Mouse (Mus musculus): ENCODE results near the gene Rps18. TPM values are rescaled to one million over a fixed set of nuclear protein-coding genes. Genes with fewer than 3 reads are reported as not detected.

Rps18 gene
- polyA plus RNA-seq, 1 experiment, result 771 TPM

- TF ChIP-seq CTCF (IDR thresholded peaks at IDR 0.05; ENCODE audit: borderline replicate concordance, extremely low read depth, insufficient read depth, insufficient read length) (no peak), POLR2A (IDR thresholded peaks at IDR 0.05; ENCODE audit: borderline replicate concordance, extremely low read depth, insufficient read depth, insufficient read length, poor library complexity, severe bottlenecking) (no peak)
- no peak for DNase-seq (ENCODE audit: low read depth)
These were observed 38.0 kb downstream of the Rps18 start for GRCm38 (mm10) chr17:33917656-33918292.

GRCm38 (mm10) chr17:33916847-33917655, 38.8 kb downstream of the Rps18 start:
- no peak for DNase-seq (ENCODE audit: low read depth)
- TF ChIP-seq POLR2A (IDR thresholded peaks at IDR 0.05; ENCODE audit: borderline replicate concordance, extremely low read depth, insufficient read depth, insufficient read length, poor library complexity, severe bottlenecking) (no peak), CTCF (IDR thresholded peaks at IDR 0.05; ENCODE audit: borderline replicate concordance, extremely low read depth, insufficient read depth, insufficient read length) (no peak)

- no peak for DNase-seq (ENCODE audit: low read depth)
These were observed 39.5 kb downstream of the Rps18 start for GRCm38 (mm10) chr17:33916294-33916693.

GRCm38 (mm10) chr17:33915671-33916250, 40.0 kb downstream of the Rps18 start, which contains the start of the genes Tapbp and Zbtb22:
Gene Tapbp, plus strand, starts transcription at chr17:33915899.
Gene Zbtb22, plus strand, starts transcription at chr17:33915904.
- TF ChIP-seq CTCF (IDR thresholded peaks at IDR 0.05; ENCODE audit: borderline replicate concordance, extremely low read depth, insufficient read depth, insufficient read length) (no peak), POLR2A (IDR thresholded peaks at IDR 0.05; ENCODE audit: borderline replicate concordance, extremely low read depth, insufficient read depth, insufficient read length, poor library complexity, severe bottlenecking) (no peak)
- DNase-seq (ENCODE audit: low read depth), result peak; percentile 100

More at GRCm38 (mm10) chr17:33916294-33916693, 39.5 kb downstream of the Rps18 start:
- TF ChIP-seq CTCF (IDR thresholded peaks at IDR 0.05; ENCODE audit: borderline replicate concordance, extremely low read depth, insufficient read depth, insufficient read length) (no peak), POLR2A (IDR thresholded peaks at IDR 0.05; ENCODE audit: borderline replicate concordance, extremely low read depth, insufficient read depth, insufficient read length, poor library complexity, severe bottlenecking) (no peak)

GRCm38 (mm10) chr17:33914969-33915391, 40.8 kb downstream of the Rps18 start:
- TF ChIP-seq CTCF (IDR thresholded peaks at IDR 0.05; ENCODE audit: borderline replicate concordance, extremely low read depth, insufficient read depth, insufficient read length) (no peak), POLR2A (IDR thresholded peaks at IDR 0.05; ENCODE audit: borderline replicate concordance, extremely low read depth, insufficient read depth, insufficient read length, poor library complexity, severe bottlenecking) (no peak)
- peak; percentile 19 for DNase-seq (ENCODE audit: low read depth)

- TF ChIP-seq CTCF (IDR thresholded peaks at IDR 0.05; ENCODE audit: borderline replicate concordance, extremely low read depth, insufficient read depth, insufficient read length), result no peak
- TF ChIP-seq POLR2A (IDR thresholded peaks at IDR 0.05; ENCODE audit: borderline replicate concordance, extremely low read depth, insufficient read depth, insufficient read length, poor library complexity, severe bottlenecking), result no peak
- DNase-seq (ENCODE audit: low read depth), result no peak
These were observed 41.9 kb downstream of the Rps18 start for GRCm38 (mm10) chr17:33913905-33914304.

GRCm38 (mm10) chr17:33913264-33913663, 42.5 kb downstream of the Rps18 start:
- TF ChIP-seq POLR2A (IDR thresholded peaks at IDR 0.05; ENCODE audit: borderline replicate concordance, extremely low read depth, insufficient read depth, insufficient read length, poor library complexity, severe bottlenecking) (no peak), CTCF (IDR thresholded peaks at IDR 0.05; ENCODE audit: borderline replicate concordance, extremely low read depth, insufficient read depth, insufficient read length) (no peak)
- no peak for DNase-seq (ENCODE audit: low read depth)

GRCm38 (mm10) chr17:33911813-33912414, 43.9 kb downstream of the Rps18 start:
- TF ChIP-seq POLR2A (IDR thresholded peaks at IDR 0.05; ENCODE audit: borderline replicate concordance, extremely low read depth, insufficient read depth, insufficient read length, poor library complexity, severe bottlenecking) (no peak), CTCF (IDR thresholded peaks at IDR 0.05; ENCODE audit: borderline replicate concordance, extremely low read depth, insufficient read depth, insufficient read length) (no peak)
- no peak for DNase-seq (ENCODE audit: low read depth)

- no peak for TF ChIP-seq CTCF (IDR thresholded peaks at IDR 0.05; ENCODE audit: borderline replicate concordance, extremely low read depth, insufficient read depth, insufficient read length)
- no peak for TF ChIP-seq POLR2A (IDR thresholded peaks at IDR 0.05; ENCODE audit: borderline replicate concordance, extremely low read depth, insufficient read depth, insufficient read length, poor library complexity, severe bottlenecking)
- DNase-seq (ENCODE audit: low read depth), result no peak
These were observed 44.6 kb downstream of the Rps18 start for GRCm38 (mm10) chr17:33911052-33911812.

GRCm38 (mm10) chr17:33910346-33911051, 45.3 kb downstream of the Rps18 start:
- no peak for DNase-seq (ENCODE audit: low read depth)
- TF ChIP-seq POLR2A (IDR thresholded peaks at IDR 0.05; ENCODE audit: borderline replicate concordance, extremely low read depth, insufficient read depth, insufficient read length, poor library complexity, severe bottlenecking), result no peak
- TF ChIP-seq CTCF (IDR thresholded peaks at IDR 0.05; ENCODE audit: borderline replicate concordance, extremely low read depth, insufficient read depth, insufficient read length), result no peak

Measured in brain, embryonic 14.5 days (tissue).